Mouse (Mus musculus) bone marrow macrophage, adult 2 months (primary cell): Measurements from ENCODE around the gene Vdac2.

Source experiments
- CTCF ChIP-seq: IDR thresholded peaks from 2 replicates; pipeline ENCODE4 v1.5.1; 2012; ENCODE audit warnings: low read depth, mild to moderate bottlenecking, low read length, moderate library complexity
- POLR2A ChIP-seq: IDR thresholded peaks from 2 replicates; pipeline ENCODE4 v1.6.1; 2012; ENCODE audit warnings: mild to moderate bottlenecking, low read depth, low read length, borderline replicate concordance

GRCm38 (mm10) chr14:21822307-21822706, 2.7 kb upstream of the Vdac2 start:
- no peak for TF ChIP-seq POLR2A
- no peak for TF ChIP-seq CTCF
